Mouse (Mus musculus) cortical plate, adult 2 months (tissue): ENCODE data around the gene L3mbtl3.

Experiments used
- CTCF ChIP-seq: fragments of 200-500 bp; IDR thresholded peaks from 2 replicates; pipeline ENCODE4 v1.5.1; 2011; ENCODE audit warnings: mild to moderate bottlenecking, control low read depth, low read length; ENCODE audit not compliant: insufficient read depth; ENCODE audit errors: extremely low read depth
- POLR2A ChIP-seq: fragments of 200-500 bp; IDR thresholded peaks from 2 replicates; pipeline ENCODE4 v1.6.1; 2011; ENCODE audit warnings: mild to moderate bottlenecking, low read length, control low read depth; ENCODE audit not compliant: insufficient read depth; ENCODE audit errors: extremely low read depth

DNA sequence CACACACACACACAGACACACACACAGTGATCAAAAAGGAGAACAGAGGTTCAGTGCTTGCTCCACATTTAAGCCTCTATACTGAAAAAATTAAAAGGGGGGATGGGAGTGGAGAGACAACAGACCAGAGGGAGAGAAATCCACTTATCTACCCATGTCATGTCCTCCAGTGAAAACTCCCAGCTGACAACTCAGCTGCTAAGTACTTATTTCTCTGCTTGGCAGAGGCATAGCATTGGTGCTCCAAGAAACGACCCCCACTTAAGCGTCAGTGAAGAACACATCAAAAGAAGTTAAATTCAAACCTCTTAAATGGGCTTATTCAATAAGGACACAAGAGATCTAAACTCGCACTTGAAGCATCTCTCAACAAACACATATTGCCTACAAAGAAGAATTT, 12.2 kb downstream of the L3mbtl3 start:
- no peak for TF ChIP-seq POLR2A
- no peak for TF ChIP-seq CTCF
